In genomic region chr8:47974138-47974962, GRCm38 (mm10) we compare ENCODE assay signal across 7 mouse cellular contexts. TPM values are rescaled to one million over a fixed set of nuclear protein-coding genes. Genes with fewer than 3 reads are reported as not detected.
DNase-seq lines count a peak whose midpoint lies in the region; ATAC-seq lines count a peak whose summit lies in the region.

No protein-coding gene starts in this region.

- no peaks in the 10 kb centered on the region for H3K36me3 ChIP-seq in embryonic facial prominence, embryonic 12.5 days
- peaks cover 8% of the 10 kb centered on the region for H3K36me3 ChIP-seq in heart, embryonic 10.5 days
- H3K36me3 ChIP-seq in kidney, embryonic 14.5 days (ENCODE audit: control insufficient read depth, insufficient read depth, low read length) = no peaks in the 10 kb centered on the region
- no peaks in the 10 kb centered on the region for H3K36me3 ChIP-seq in stomach, embryonic 14.5 days (ENCODE audit: control insufficient read depth, insufficient read depth, low read length)

- H3K4me1 ChIP-seq in embryonic facial prominence, embryonic 12.5 days = peaks cover 13% of the 10 kb centered on the region
- peaks cover 23% of the 10 kb centered on the region for H3K4me1 ChIP-seq in heart, embryonic 10.5 days
- H3K4me1 ChIP-seq in kidney, embryonic 14.5 days (ENCODE audit: control insufficient read depth, insufficient read depth, low read length) = peaks cover 19% of the 10 kb centered on the region
- H3K4me1 ChIP-seq in stomach, embryonic 14.5 days (ENCODE audit: control insufficient read depth, insufficient read depth, low read length) = peaks cover 4% of the 10 kb centered on the region; the same call in 1 of the 2 replicates

- WGBS in embryonic facial prominence, embryonic 12.5 days = 19% methylated on average over 20 of the region's 20 CpGs
- 14% methylated on average over 20 of the region's 20 CpGs for WGBS in heart, embryonic 10.5 days
- 26% methylated on average over 20 of the region's 20 CpGs for WGBS in kidney, embryonic 14.5 days
- WGBS in stomach, embryonic 14.5 days = 29% methylated on average over 20 of the region's 20 CpGs

- peak; percentile 84 for DNase-seq in adrenal gland, postnatal 10 days
- no peak for DNase-seq in heart, embryonic 10.5 days (ENCODE audit: low spot score)
- peak; percentile 69 for DNase-seq in lung, postnatal 14 days

- no peaks in the 10 kb centered on the region for H3K27me3 ChIP-seq in embryonic facial prominence, embryonic 12.5 days
- H3K27me3 ChIP-seq in heart, embryonic 10.5 days (ENCODE audit: insufficient read depth, poor library complexity, severe bottlenecking) = no peaks in the 10 kb centered on the region
- no peaks in the 10 kb centered on the region for H3K27me3 ChIP-seq in kidney, embryonic 14.5 days (ENCODE audit: control insufficient read depth, insufficient read depth, low read length)
- no peaks in the 10 kb centered on the region for H3K27me3 ChIP-seq in stomach, embryonic 14.5 days (ENCODE audit: control insufficient read depth, insufficient read depth, low read length)

- peak overlapping the region; percentile 51 for H3K4me2 ChIP-seq in embryonic facial prominence, embryonic 12.5 days (replicated peaks)
- peak overlapping the region; percentile 22 for H3K4me2 ChIP-seq in kidney, embryonic 14.5 days (replicated peaks; ENCODE audit: low read depth, low read length)
- H3K4me2 ChIP-seq in stomach, embryonic 14.5 days (replicated peaks; ENCODE audit: low read depth, low read length) = peak overlapping the region; percentile 44

- H3K27ac ChIP-seq in embryonic facial prominence, embryonic 12.5 days = peak overlapping the region; percentile 46; the same call in 1 of the 2 replicates
- peak overlapping the region; percentile 89 for H3K27ac ChIP-seq in heart, embryonic 10.5 days
- H3K27ac ChIP-seq in kidney, embryonic 14.5 days (ENCODE audit: low read depth, low read length) = peak overlapping the region; percentile 59
- H3K27ac ChIP-seq in stomach, embryonic 14.5 days (ENCODE audit: low read length) = no peak overlapping the region

- H3K9me3 ChIP-seq in embryonic facial prominence, embryonic 12.5 days = 0 out of 2 replicates have a peak, but pooled peaks cover 3% of the 10 kb centered on the region
- H3K9me3 ChIP-seq in heart, embryonic 10.5 days = no peaks in the 10 kb centered on the region
- no peaks in the 10 kb centered on the region for H3K9me3 ChIP-seq in kidney, embryonic 14.5 days (ENCODE audit: control insufficient read depth, low read length)
- H3K9me3 ChIP-seq in stomach, embryonic 14.5 days (ENCODE audit: control insufficient read depth, low read depth, low read length) = no peaks in the 10 kb centered on the region

- peak overlapping the region; percentile 36; the same call in 1 of the 2 replicates for H3K9ac ChIP-seq in embryonic facial prominence, embryonic 12.5 days
- no peak overlapping the region for H3K9ac ChIP-seq in kidney, embryonic 14.5 days (ENCODE audit: low read depth, low read length)
- no peak overlapping the region for H3K9ac ChIP-seq in stomach, embryonic 14.5 days (replicated peaks; ENCODE audit: low read depth, low read length)

- peak; percentile 59; the same call in 1 of the 2 replicates for ATAC-seq in embryonic facial prominence, embryonic 12.5 days (ENCODE audit: insufficient number of reproducible peaks, insufficient read depth, low FRiP score, low TSS enrichment)
- ATAC-seq in kidney, embryonic 14.5 days (ENCODE audit: low FRiP score, low TSS enrichment) = peak; percentile 62
- ATAC-seq in stomach, embryonic 14.5 days (ENCODE audit: insufficient number of reproducible peaks, insufficient read depth, low FRiP score, low read depth) = no peak
- no peak for ATAC-seq in inflammation-experienced regulatory T-cells, adult 6 months

- H3K4me3 ChIP-seq in embryonic facial prominence, embryonic 12.5 days = peak overlapping the region; percentile 23
- H3K4me3 ChIP-seq in heart, embryonic 10.5 days = peak overlapping the region; percentile 57
- H3K4me3 ChIP-seq in kidney, embryonic 14.5 days (ENCODE audit: low read length) = peak overlapping the region; percentile 24; the same call in 1 of the 2 replicates
- peak overlapping the region; percentile 17 for H3K4me3 ChIP-seq in stomach, embryonic 14.5 days (ENCODE audit: low read depth, low read length)

RNA-seq across cellular contexts. Expression of gene Wwc2, which starts 16.4 kb away (rescaled TPM):
- total RNA-seq in adrenal gland, postnatal 10 days (2021) = 10 to 100 TPM; 23.0 to 24.4 TPM
- polyA plus RNA-seq in embryonic facial prominence, embryonic 12.5 days (2016; fragmentation: Nextera tagmentation; extraction: Ambion mirVana) = 17.8 and 18.6 TPM in 2 replicates
- 16.7 and 19.2 TPM in 2 replicates for polyA plus RNA-seq in heart, embryonic 10.5 days (2016; fragmentation: Nextera tagmentation; extraction: Ambion mirVana)
- 14.5 and 18.5 TPM in 2 replicates for polyA plus RNA-seq in kidney, embryonic 14.5 days (2014; fragmentation: Nextera tagmentation; extraction: Ambion mirVana)
- 12.0 and 13.3 TPM in 2 replicates for polyA plus RNA-seq in stomach, embryonic 14.5 days (2014; fragmentation: Nextera tagmentation; extraction: Ambion mirVana)
- under 1 TPM in 2 of 3 experiments, not detected in 1; 0.10 to 0.16 TPM for polyA plus RNA-seq in inflammation-experienced regulatory T-cells, adult 6 months (2017; shearing (Covaris generic))

Comparison
In these comparisons a context has a peak if more than half of its experiments do, and no peak if none do; other contexts are left out.
1. ATAC-seq: peak in embryonic facial prominence, embryonic 12.5 days (single experiment) and kidney, embryonic 14.5 days (single experiment); none in stomach, embryonic 14.5 days (single experiment) and inflammation-experienced regulatory T-cells, adult 6 months (single experiment).
2. RNA of gene Wwc2, which starts 16.4 kb away (polyA plus RNA-seq): 16.7 to 19.2 TPM in heart, embryonic 10.5 days, 17.8 to 18.6 TPM in embryonic facial prominence, embryonic 12.5 days, 14.5 to 18.5 TPM in kidney, embryonic 14.5 days and 12.0 to 13.3 TPM in stomach, embryonic 14.5 days; 0.10 to 0.16 TPM in inflammation-experienced regulatory T-cells, adult 6 months; every median in the first group is over 10 times any median in the second.
3. Peak in every context shown above with its lines, with median percentiles within 50 percentile points of each other: H3K4me2 ChIP-seq and H3K4me3 ChIP-seq.